Mouse (Mus musculus) erythroid progenitor cell, adult 5-6 weeks (primary cell): ENCODE results near the gene Pum3. TPM values are rescaled to one million over a fixed set of nuclear protein-coding genes. Genes with fewer than 3 reads are reported as not detected.
"Not testable (repeated sequence)": the region's sequence is repeated elsewhere in the genome, so short reads cannot be mapped to it uniquely, and the experiment has no call there.

Experiments used
- ATAC-seq: replicated peaks from 2 replicates; pipeline ENCODE4 v1.8.0; 2016; ENCODE audit warnings: moderate number of reproducible peaks, mild to moderate bottlenecking, moderate TSS enrichment, inconsistent platforms; ENCODE audit not compliant: poor library complexity, low FRiP score, severe bottlenecking
- total RNA-seq, 2 experiments: library from RNA; stranded (forward) in 1 of 2; stranded (reverse) in 1 of 2; fragments of 150-400 nt in 1 of 2; fragments of 186-747, 209-891 nt in 1 of 2; gene quantifications; 2 replicates each; pipeline versions ENCODE4 v1.2.3 to v1.2.4; 2015 to 2017; ENCODE audit warnings: low replicate concordance in 2 of 2

The Pum3 gene
- total RNA-seq, 2 experiments from 2014 or later: 31.9 to 57.8 TPM

- ATAC-seq: no peak
Observed at GRCm38 (mm10) chr19:27395481-27395880, 34.1 kb downstream of the Pum3 start.

GRCm38 (mm10) chr19:27394341-27394990 is 35.2 kb downstream of the Pum3 start:
- no peak for ATAC-seq

GRCm38 (mm10) chr19:27392431-27392830 is 37.2 kb downstream of the Pum3 start:
- no peak for ATAC-seq

- no peak for ATAC-seq
Observed at GRCm38 (mm10) chr19:27391344-27391743, 38.3 kb downstream of the Pum3 start.

GRCm38 (mm10) chr19:27389566-27389965 is 40.1 kb downstream of the Pum3 start:
- not testable (repeated sequence) for ATAC-seq

GRCm38 (mm10) chr19:27385304-27385703 is 44.3 kb downstream of the Pum3 start:
- ATAC-seq: no peak

- no peak for ATAC-seq
Observed at GRCm38 (mm10) chr19:27383266-27383665, 46.4 kb downstream of the Pum3 start.

GRCm38 (mm10) chr19:27382131-27382530 is 47.5 kb downstream of the Pum3 start:
- no peak for ATAC-seq

GRCm38 (mm10) chr19:27379712-27380401 is 49.8 kb downstream of the Pum3 start:
- ATAC-seq: no peak

- ATAC-seq: no peak
Observed at GRCm38 (mm10) chr19:27370784-27371183, 58.8 kb downstream of the Pum3 start.

GRCm38 (mm10) chr19:27370174-27370573 is 59.5 kb downstream of the Pum3 start:
- ATAC-seq: no peak

- ATAC-seq: no peak
Observed at GRCm38 (mm10) chr19:27369461-27370135, 60.0 kb downstream of the Pum3 start.

GRCm38 (mm10) chr19:27366113-27366746 is 63.4 kb downstream of the Pum3 start:
- no peak for ATAC-seq

- no peak for ATAC-seq
Observed at GRCm38 (mm10) chr19:27364521-27364931, 65.1 kb downstream of the Pum3 start.

GRCm38 (mm10) chr19:27363891-27364290 is 65.7 kb downstream of the Pum3 start:
- no peak for ATAC-seq

GRCm38 (mm10) chr19:27360381-27360780 is 69.2 kb downstream of the Pum3 start:
- no peak for ATAC-seq

GRCm38 (mm10) chr19:27351700-27352099 is 77.9 kb downstream of the Pum3 start:
- no peak for ATAC-seq

GRCm38 (mm10) chr19:27346501-27346900 is 83.1 kb downstream of the Pum3 start:
- no peak for ATAC-seq
